Mouse (Mus musculus) monocyte, adult 5-6 weeks (primary cell): ENCODE data around the gene Pced1b. TPM values are rescaled to one million over a fixed set of nuclear protein-coding genes. Genes with fewer than 3 reads are reported as not detected.

ENCODE experiments used
- ATAC-seq: fragments of 153-309, 156-312 bp; replicated peaks from 2 replicates; pipeline ENCODE4 v1.8.0; 2017; ENCODE audit warnings: mild to moderate bottlenecking; ENCODE audit not compliant: low TSS enrichment, insufficient number of reproducible peaks, severe bottlenecking, poor library complexity, low FRiP score
- total RNA-seq: library from RNA; stranded (forward); fragments of 200-1000, 200-491, 200-594 nt; gene quantifications from 3 replicates; pipeline ENCODE4 v1.2.3, GENCODE M21; 2017

Gene Pced1b
- total RNA-seq, 1 experiment from 2014 or later, result 1.6 TPM

DNA sequence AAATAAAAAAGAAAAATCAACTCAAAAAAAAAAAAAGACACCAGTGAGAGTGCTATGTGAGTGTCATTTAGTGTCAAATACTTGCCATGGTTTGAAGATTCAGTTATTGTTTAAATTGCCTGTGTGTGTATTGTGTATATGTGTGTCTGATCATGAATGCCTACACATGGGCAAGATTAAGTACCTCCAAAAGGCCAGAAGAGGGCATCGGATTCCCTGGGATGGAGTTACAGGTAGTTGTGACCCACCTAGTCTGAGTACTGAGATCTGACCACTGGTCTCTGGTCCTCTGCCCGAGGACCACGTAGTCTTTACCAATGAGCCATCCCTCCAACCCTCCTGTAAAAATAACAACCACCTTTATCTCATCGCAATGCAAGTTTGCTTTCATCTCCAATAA, 7.5 kb downstream of the Pced1b start:
- ATAC-seq, result no peak

DNA sequence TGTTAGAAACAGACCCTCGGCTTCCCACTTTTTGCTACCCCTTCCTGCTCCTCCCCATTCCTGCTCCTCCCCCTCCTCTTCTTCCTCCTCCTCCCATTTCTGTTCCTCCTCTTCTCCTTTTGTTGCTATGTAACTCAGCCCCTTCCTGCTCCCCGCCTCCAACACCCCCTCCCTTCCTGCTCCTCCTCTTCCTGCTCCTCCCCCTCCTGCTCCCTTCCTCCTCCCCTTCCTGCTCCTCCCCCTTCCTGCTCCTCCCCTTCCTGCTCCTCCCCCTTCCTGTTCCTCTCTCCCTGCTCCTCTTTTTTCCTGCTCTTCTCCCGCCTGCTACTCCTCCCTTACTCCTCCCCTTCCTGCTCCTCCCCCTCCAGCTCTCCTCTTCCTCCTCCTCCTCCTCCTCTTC, 8.9 kb downstream of the Pced1b start:
- ATAC-seq, result no peak

DNA sequence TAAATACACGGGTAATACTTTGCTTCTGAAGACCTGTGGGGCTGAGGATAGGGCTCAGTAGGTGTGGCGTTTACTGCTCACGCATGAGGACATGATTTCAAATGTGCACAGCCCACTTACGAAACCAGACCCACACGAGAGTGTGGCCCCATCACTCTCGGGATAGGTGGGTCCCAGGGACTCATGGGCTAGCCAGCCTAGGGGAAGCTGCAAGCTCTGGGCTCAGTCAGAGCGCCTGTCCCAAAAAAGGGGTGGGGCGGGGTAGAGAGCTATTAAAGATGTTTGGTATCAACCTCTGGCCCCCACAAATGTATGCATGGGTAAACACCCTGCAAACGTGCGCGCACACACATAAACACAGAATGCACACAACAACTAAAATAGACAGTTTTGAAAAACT, 9.5 kb downstream of the Pced1b start:
- ATAC-seq, result no peak

DNA sequence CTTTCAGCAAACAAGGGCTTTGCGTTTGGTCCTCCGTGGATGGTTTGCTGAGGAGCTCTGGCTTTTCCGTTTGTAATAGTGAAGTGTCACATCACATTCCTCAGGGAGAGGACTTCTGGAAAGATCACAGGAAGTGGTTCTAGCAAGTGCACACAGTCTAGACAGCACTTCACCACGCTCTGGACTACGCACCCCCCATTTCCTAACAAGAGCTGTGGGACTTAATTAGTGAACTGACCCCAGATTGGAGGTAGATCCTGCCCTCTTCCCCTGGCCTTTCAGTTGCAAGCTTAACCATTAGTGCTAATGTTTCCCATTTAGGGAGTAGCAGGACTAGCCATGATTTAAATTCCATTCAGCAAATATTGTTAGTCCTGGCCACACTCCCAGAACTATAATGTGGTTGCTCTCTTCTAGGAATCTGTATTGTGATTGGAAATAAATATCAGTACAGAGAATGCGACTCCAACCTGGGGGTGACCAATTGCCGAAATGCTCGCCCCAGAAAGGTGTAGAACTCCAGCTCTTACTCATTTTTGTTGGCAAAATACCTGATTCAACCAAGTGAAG, 10.4 kb downstream of the Pced1b start:
- ATAC-seq, result no peak

DNA sequence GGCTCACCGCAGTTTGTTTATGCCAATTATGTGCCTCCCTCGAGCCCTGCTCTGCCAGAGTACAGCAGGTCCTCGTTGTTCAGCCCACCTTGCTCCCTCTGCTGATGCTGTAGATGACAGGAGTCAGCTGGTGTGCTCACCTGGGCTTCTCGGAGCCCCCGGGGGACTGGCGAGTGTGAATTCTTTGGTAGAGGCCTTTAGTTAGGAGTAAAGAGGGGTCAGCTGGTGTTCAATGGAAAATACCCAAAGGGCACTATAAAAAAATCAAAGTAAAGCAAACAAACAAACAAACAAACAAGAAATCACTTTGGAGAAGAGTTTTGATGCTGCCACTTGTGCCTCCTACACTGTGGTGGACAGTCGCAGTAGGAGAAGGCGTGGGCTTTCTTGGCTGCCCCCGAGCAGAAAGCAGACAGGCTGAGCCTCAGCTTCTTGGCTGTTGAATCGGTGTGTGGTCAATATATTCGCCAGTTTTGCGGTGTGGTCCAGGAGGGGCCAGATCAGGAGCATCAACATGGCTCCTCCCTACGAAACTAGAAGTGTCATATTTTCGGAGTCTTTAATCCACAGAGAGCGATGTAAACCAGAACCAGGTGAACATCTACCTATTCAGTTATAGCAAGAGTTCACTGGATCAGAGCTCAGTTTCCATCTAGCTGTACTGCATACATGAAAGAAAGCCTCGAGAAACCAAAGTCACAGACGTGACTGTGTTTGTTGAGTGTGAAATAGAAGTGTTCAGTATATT, 11.8 kb downstream of the Pced1b start:
- ATAC-seq, result no peak

DNA sequence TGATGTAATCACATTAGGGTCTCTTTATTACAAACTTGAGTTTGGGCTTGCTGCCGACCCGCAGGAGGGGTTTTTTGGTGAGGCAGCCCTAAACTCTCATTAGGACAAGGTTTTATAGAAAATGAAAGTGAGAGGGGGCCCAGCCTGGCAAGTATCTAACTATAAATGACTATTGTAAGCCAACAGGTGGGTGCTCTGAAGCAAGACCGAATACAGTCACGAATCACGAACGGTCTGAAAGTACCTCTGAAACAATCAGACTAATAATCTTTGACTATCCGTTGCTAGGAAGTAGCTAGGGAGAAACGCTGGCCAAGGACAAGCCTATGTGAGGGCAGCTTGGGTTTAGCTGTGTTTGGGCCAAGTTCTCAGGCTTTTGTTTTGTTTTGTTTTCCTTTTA, 12.4 kb downstream of the Pced1b start:
- no peak for ATAC-seq

DNA sequence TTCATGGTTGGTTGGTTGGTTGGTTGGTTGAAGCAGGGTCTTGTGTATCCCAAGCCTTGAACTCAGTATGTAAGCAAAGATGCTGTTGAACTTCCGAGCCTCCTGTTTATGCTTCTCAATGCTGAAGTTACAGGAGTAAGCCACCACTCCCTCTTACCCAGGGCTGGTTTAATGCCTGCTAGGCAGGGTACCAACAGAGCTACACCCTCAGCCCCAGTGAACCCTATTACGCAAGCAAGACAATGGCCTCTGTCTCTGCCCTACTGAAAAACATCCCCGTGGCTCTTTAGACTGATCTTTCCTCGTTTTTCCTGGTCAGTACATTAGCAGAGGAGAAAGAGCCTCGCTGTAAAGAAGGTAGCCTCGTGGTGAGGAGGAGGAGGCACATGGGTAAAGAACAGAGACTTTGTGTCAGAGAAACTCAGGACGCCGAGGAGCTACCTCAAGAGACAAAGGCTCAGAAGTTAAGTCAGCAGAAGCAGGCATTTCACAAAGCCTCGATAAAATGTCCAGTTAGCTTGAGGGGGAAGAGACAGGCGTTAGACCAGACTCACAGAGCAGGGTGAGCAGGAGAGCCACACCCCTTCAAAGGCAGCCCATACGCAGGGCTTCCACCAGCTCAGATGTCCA, 13.2 kb downstream of the Pced1b start:
- ATAC-seq, result no peak

DNA sequence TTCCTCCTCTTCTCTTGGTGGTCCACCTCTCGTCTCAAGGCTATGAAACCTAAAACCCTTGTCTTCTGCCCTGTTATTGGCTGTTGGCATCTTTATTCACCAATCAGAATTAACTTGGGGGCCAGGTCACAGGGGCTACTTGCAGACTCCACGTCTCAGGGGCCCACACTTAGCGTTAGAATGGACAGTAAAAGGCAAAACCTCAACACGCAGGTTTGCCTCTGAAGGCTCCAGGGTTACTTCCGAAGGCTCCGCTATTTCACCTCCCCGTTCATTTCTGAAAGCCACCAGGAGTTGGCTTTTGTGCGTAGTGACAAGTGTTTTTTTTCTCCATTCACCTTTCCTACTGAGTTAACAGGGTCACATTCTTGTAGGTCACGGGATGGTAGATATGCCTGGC, 15.3 kb downstream of the Pced1b start:
- no peak for ATAC-seq

DNA sequence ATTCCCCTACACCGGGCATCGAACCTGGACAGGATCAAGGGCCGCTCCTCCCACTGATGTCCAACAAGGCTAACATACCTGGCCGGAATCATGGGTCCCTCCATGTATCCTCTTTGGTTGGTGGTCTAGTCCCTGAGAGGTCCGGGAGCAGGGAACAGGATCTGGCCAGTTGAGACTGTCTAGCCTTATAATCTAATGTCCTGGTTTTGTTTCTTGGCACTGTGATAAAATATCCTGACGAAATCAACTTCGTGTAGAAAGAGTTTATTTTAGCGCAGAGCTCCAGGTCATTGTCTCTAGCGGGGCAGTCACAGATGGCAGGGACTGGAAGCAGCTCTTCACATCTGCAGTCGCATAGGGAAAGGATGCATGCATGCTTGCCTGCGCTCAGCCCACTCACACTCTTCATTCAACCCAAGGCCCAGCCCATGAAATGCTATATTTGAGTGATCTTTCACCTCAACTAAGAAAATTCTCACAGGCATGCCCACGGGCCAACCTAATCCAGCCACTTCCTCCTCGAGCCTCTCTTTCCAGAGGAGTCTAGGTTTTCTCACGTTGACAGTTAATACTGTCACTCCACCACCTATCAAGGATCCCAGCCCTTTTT, 19.4 kb downstream of the Pced1b start:
- ATAC-seq, result no peak

DNA sequence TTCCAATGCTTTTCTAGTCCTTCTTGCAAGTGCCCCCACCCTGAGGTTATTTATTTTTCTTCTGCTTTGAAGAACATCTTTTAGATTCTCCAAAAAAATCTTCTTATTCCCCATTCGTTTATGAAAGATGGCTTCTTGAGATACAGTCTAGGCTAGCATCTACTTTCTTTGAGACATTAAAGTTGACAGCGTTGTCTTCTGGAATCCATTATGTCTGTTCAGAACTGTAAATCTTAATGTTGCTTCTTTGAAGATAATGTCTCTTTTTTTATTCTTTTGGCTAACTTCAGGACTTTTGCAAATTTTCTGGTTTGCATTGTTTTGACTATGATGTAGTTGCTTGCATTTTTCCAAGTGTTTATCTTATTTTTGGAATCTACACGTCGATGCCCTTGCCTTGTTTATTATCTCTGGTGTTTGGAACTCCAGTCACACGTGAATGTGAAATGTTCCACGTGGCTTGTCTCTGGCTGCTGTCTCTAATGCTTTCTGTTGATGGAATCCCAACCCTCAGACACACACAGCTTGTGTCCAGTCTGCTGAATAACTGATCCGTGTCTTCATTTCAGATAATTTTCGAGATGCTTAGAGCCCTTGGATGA, 20.3 kb downstream of the Pced1b start:
- no peak for ATAC-seq

DNA sequence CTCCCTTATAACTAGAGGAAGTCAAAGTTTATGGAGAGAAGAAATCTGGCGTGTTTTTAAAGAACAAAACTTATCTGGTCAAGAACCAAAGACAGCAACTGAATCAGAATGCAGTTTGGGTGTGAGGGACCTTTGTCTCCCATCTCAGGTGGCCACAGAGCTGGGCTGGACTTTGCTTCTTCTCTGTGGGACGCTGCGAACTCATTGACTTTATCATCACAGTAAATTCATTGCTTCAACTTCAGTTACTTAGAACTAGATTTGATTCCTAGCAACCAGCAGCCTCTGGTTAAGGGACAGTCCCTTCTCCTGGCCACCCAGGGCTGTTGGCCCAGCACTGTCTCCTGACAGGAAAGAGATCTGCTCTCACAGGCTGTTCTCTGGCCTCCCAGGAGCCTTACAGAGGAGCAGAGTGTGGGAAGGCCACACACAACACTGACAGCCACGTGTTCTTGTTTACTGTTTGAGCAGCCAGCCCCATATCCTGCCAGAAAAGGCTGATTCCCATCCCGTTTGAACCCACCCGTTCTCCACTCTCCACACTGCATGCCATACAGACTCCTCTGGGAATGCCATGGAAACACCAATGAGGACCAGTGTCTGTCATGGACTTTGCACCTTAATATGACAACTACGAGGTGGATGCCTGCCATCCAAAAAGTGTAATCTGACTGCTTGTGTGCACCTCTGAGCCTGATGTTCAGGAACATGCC, 25.2 kb downstream of the Pced1b start:
- ATAC-seq, result no peak

DNA sequence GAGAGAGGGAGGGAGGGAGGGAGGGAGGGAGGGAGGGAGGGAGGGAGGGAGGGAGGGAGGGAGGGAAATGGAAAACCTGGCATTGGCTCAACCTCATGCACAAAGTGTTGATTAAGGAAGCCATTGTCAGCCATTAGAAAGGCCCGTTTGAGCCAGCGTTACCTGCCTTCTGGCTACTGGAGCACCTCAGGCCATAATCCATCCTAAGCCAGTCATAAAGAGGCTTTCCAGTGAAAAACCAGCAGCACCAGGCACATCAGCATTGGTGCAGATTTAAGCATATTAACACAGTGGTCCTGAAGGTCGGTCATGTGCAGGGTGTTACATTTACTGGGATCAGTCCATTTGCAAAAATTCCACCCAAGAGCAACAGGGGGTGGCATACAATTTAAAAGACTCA, 25.9 kb downstream of the Pced1b start:
- no peak for ATAC-seq

DNA sequence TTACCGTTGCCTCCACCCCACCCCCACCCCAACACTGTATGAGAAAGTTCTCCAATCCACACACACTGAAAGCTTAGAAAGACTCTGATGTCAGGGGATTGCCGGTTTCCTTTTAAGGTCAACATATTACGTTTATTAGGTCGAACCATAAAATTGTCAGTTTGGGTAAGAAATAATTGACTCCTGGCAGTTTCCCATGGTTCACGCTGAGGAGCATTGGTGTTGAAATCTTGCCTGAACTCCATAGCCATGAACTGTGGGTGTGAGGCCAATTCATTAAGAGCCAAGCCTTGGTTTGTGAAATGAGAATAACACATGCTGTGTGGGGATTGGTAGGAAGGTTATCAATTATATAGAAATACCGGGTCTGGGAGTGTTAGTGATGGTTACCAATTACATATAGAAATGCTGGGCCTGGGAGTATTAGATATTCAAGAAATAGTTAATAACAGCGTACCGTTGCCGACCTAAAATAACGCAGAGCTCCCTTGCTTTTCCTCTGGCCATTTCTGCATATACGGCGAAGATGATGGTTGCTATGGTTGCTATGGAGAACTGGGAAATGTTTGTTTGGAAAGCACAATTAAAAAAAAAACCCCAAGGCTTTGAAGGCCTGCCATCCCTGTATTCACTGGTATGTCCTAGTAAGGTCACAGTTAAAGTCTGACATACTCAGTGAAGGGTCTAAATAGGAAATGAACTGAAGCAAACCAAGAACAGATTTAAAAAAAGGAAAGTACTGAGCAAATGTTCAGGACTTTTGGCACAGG, 28.9 kb downstream of the Pced1b start:
- ATAC-seq, result no peak

DNA sequence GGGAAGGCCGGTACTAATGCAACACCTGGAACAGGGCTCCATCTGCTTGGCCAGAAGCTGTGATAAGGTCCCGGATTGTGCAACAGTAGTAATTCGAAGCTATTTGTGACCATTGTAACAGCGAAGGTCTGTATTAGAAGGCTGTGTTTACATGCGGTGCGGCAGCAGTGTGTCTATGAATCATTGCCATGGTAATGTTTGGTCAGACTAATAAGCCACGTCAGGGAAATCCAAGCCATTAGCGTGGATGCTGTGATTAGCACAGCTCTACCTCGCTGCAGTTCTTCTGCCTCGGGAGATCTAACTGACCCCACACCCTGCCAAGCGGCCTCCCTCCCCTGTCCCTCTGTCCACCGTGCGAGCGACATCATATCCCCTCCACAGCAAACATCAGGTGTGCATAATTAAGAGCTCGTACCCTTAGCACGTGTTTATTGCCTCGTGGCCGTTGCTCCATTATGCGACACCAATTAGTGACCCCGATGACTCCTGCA, 29.8 kb downstream of the Pced1b start:
- no peak for ATAC-seq

DNA sequence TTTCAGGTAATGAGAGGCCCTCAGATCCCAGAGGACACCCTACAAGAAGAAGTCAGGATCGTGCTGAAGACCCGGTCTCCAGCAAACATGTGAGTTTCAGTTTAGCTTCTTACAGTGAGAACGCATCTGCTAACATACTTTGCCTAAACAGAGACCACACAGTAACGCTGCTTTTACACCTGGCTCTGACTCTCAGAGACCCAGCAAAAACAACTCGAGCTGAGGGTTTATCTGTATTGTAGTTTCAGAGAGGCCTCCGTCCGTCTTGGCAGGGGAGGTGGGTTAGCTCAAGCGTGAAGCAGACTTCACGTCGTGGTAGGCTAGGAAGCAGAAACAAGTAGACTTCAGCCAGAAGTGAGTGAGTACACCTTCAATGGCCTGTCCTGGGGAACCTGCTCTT, 30.4 kb downstream of the Pced1b start:
- ATAC-seq, result no peak

DNA sequence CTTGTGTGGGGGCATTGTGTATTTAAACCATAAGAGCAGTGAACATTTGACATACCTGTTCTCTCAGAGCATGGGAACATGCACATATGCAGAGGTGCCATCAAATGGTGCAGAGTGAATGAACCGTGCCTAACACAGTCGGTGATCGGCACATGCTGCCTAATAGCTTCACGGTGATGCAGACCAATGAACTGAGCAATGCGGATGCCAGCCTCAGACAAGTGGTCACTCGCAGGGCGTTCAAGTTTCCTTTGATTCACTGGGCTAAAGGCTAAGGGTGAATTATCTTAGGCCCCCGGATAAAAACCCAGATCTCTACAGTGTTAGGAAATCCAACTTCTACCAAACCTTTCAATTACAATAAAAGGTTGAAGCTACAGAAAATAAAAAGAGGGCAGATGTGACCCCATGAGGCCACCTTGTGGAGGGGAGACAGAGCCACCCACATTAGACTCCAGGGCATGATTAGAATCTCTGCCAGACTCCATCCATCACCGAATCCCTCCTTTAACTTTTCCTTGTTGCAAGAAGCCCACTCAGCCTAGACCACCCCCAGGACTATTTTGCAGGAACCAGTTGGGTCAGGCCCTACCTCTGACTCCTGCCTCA, 31.5 kb downstream of the Pced1b start:
- ATAC-seq, result no peak

DNA sequence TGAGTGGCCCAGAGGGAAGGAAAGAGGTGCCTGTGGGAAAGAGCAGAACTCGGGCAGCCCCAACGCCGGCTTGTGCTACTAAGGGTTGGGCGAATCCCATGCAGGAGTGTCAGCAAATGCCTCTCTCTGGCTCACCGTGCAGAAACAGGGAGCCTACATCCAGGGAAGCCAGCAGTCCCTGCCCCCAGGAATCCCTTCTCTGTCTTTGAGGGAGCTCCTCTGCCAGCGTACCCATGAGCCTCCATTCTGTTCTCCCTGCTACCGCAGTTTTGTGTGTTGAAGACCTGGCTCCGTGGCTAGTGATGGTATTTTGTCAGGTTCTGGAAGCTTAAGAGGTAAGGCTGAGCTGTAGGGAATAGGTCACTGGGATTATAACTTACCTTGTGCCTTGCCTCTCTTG, 33.2 kb downstream of the Pced1b start:
- ATAC-seq, result no peak

DNA sequence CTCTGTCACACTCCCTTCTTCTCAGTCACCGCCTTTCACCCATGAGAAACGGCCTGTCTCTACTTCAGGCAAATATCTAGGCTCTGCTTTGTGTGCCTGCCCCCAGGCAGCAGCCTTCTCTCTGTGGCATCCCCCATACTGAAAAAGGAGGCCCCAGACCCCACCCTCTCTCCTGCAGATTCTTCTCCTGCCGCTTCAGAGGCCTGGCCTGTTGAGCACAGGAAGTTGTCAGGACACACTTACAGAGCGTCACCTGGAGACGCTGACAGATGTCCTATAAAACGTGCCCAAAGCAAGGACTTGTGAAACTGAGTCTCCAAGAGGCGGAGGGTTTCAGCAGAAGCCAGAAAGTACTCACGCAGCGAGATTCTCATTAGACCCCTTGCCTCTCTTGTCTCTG, 33.9 kb downstream of the Pced1b start:
- no peak for ATAC-seq
